Mouse (Mus musculus) embryonic facial prominence, embryonic 14.5 days (tissue): ENCODE measurements around the gene Gm45716. TPM values are rescaled to one million over a fixed set of nuclear protein-coding genes. Genes with fewer than 3 reads are reported as not detected.
"Not testable (repeated sequence)": the region's sequence is repeated elsewhere in the genome, so short reads cannot be mapped to it uniquely, and the experiment has no call there.

ENCODE experiments used
- ATAC-seq: fragments of 200-750 bp; cut with Nextera tagmentation; 2 replicates; pipeline ENCODE4 v1.8.0; 2017; ENCODE audit warnings: low read depth, moderate number of reproducible peaks, moderate TSS enrichment
- DNase-seq: peaks from one replicate; pipeline ENCODE4 v3.0.0-alpha.2; 2015; ENCODE audit warnings: low spot score
- H3K27ac ChIP-seq: fragments of 300-500 bp; sonication (generic); replicated peaks from 2 replicates; pipeline ENCODE4 v1.5.1; 2014; ENCODE audit warnings: low read depth, mild to moderate bottlenecking, low read length, moderate library complexity
- H3K27me3 ChIP-seq: fragments of 300-500 bp; sonication (generic); replicated peaks from 2 replicates; pipeline ENCODE4 v1.6.1; 2014; ENCODE audit warnings: low read length; ENCODE audit not compliant: control insufficient read depth, insufficient read depth
- H3K36me3 ChIP-seq: fragments of 300-500 bp; sonication (generic); 2 replicates; pipeline ENCODE4 v1.6.1; 2014; ENCODE audit warnings: low read length, mixed read lengths; ENCODE audit not compliant: control insufficient read depth, insufficient read depth
- H3K4me1 ChIP-seq: fragments of 300-500 bp; sonication (generic); 2 replicates; pipeline ENCODE4 v1.6.1; 2014; ENCODE audit warnings: antibody characterized with exemption, low read length; ENCODE audit not compliant: control insufficient read depth, insufficient read depth
- H3K4me2 ChIP-seq: fragments of 300-500 bp; sonication (generic); 2 replicates; pipeline ENCODE4 v1.6.1; 2014; ENCODE audit warnings: low read depth, mild to moderate bottlenecking, low read length, moderate library complexity, mixed read lengths
- H3K4me3 ChIP-seq: fragments of 300-500 bp; sonication (generic); 2 replicates; pipeline ENCODE4 v1.5.1; 2014; ENCODE audit warnings: low read depth, mild to moderate bottlenecking, low read length
- H3K9ac ChIP-seq: fragments of 300-500 bp; sonication (generic); 2 replicates; pipeline ENCODE4 v1.6.1; 2014; ENCODE audit warnings: low read depth, mild to moderate bottlenecking, low read length, moderate library complexity, mixed read lengths
- H3K9me3 ChIP-seq: fragments of 300-500 bp; sonication (generic); 2 replicates; pipeline ENCODE4 v1.6.1; 2016; ENCODE audit warnings: low read length; ENCODE audit not compliant: control insufficient read depth
- WGBS: fragments of 180-500 bp; shearing (Covaris S2); extraction: QIAGEN DNeasy Blood & Tissue Kit; methylation state at CpG from one replicate; pipeline ENCODE4 v1.1.7; 2014; 5-methylcytosine and 5-hydroxymethylcytosine counted together
- polyA plus RNA-seq: library from polyadenylated mRNA; unstranded; fragments of >200 nt; fragmentation: Nextera tagmentation; extraction: Ambion mirVana; gene quantifications from 2 replicates; pipeline ENCODE4 v1.2.1, GENCODE M21; 2014

The Gm45716 gene
- polyA plus RNA-seq, 1 experiment from 2014 or later, result 11.5 TPM

- Histone ChIP-seq H3K9me3 (no peaks in the 10 kb centered on the region), H3K27me3 (no peaks in the 10 kb centered on the region), H3K9ac (no peak overlapping the region), H3K4me1 (0 out of 2 replicates have a peak, but pooled peaks cover 5% of the 10 kb centered on the region), H3K36me3 (peaks cover 42% of the 10 kb centered on the region), H3K27ac (no peak overlapping the region), H3K4me2 (no peak overlapping the region), H3K4me3 (no peak overlapping the region)
- ATAC-seq (no peak), DNase-seq (no peak)
- WGBS, result 47% methylated on average over 1 of the region's 1 CpGs
These were observed 86.7 kb downstream of the Gm45716 start for GRCm38 (mm10) chr11:90274187-90274586.

- H3K27me3 ChIP-seq, result no peaks in the 10 kb centered on the region
- H3K4me2 ChIP-seq, result no peak overlapping the region
- H3K9ac ChIP-seq, result no peak overlapping the region
- DNase-seq (no peak), ATAC-seq (no peak)
- 86% methylated on average over 7 of the region's 7 CpGs for WGBS
- H3K4me3 ChIP-seq, result no peak overlapping the region
- no peaks in the 10 kb centered on the region for H3K4me1 ChIP-seq
- H3K36me3 ChIP-seq, result peaks cover 42% of the 10 kb centered on the region
- no peaks in the 10 kb centered on the region for H3K9me3 ChIP-seq
- no peak overlapping the region for H3K27ac ChIP-seq
These were observed 88.2 kb downstream of the Gm45716 start for GRCm38 (mm10) chr11:90275663-90276062.

- Histone ChIP-seq H3K9me3 (no peaks in the 10 kb centered on the region), H3K4me3 (no peak overlapping the region), H3K4me2 (no peak overlapping the region), H3K27ac (no peak overlapping the region), H3K36me3 (peaks cover 42% of the 10 kb centered on the region), H3K27me3 (no peaks in the 10 kb centered on the region), H3K4me1 (no peaks in the 10 kb centered on the region), H3K9ac (no peak overlapping the region)
- no peak for DNase-seq
- ATAC-seq, result no peak
- 84% methylated on average over 8 of the region's 8 CpGs for WGBS
These were observed 88.7 kb downstream of the Gm45716 start for GRCm38 (mm10) chr11:90276150-90276549.

GRCm38 (mm10) chr11:90276561-90276960 lies 89.1 kb downstream of the Gm45716 start:
- Histone ChIP-seq H3K4me2 (no peak overlapping the region), H3K27me3 (no peaks in the 10 kb centered on the region), H3K9ac (no peak overlapping the region), H3K36me3 (peaks cover 42% of the 10 kb centered on the region), H3K9me3 (no peaks in the 10 kb centered on the region), H3K27ac (no peak overlapping the region), H3K4me1 (no peaks in the 10 kb centered on the region), H3K4me3 (no peak overlapping the region)
- DNase-seq (no peak), ATAC-seq (no peak)
- WGBS, result 97% methylated on average over 12 of the region's 12 CpGs

- Histone ChIP-seq H3K9me3 (no peaks in the 10 kb centered on the region), H3K27me3 (no peaks in the 10 kb centered on the region), H3K4me3 (no peak overlapping the region), H3K4me1 (no peaks in the 10 kb centered on the region), H3K9ac (no peak overlapping the region), H3K4me2 (no peak overlapping the region), H3K36me3 (peaks cover 19% of the 10 kb centered on the region), H3K27ac (no peak overlapping the region)
- ATAC-seq, result no peak
- 93% methylated on average over 5 of the region's 5 CpGs for WGBS
- no peak for DNase-seq
These were observed 92.6 kb downstream of the Gm45716 start for GRCm38 (mm10) chr11:90280069-90280468.

GRCm38 (mm10) chr11:90281943-90282342 lies 94.5 kb downstream of the Gm45716 start:
- H3K27ac ChIP-seq, H3K4me2 ChIP-seq, H3K9ac ChIP-seq, H3K27me3 ChIP-seq, DNase-seq, ATAC-seq, H3K4me1 ChIP-seq, H3K36me3 ChIP-seq, H3K9me3 ChIP-seq, H3K4me3 ChIP-seq: not testable (repeated sequence)
- WGBS, result 89% methylated on average over 2 of the region's 2 CpGs

GRCm38 (mm10) chr11:90283159-90283558 lies 95.7 kb downstream of the Gm45716 start:
- Histone ChIP-seq H3K27me3 (no peaks in the 10 kb centered on the region), H3K4me2 (no peak overlapping the region), H3K27ac (no peak overlapping the region), H3K36me3 (no peaks in the 10 kb centered on the region), H3K4me1 (no peaks in the 10 kb centered on the region), H3K4me3 (no peak overlapping the region), H3K9me3 (no peaks in the 10 kb centered on the region), H3K9ac (no peak overlapping the region)
- ATAC-seq, result no peak
- 51% methylated on average over 4 of the region's 4 CpGs for WGBS
- DNase-seq, result no peak

- Histone ChIP-seq H3K4me2 (no peak overlapping the region), H3K36me3 (no peaks in the 10 kb centered on the region), H3K27me3 (no peaks in the 10 kb centered on the region), H3K9me3 (no peaks in the 10 kb centered on the region), H3K9ac (no peak overlapping the region), H3K4me3 (no peak overlapping the region), H3K4me1 (no peaks in the 10 kb centered on the region), H3K27ac (no peak overlapping the region)
- 68% methylated on average over 6 of the region's 6 CpGs for WGBS
- ATAC-seq (no peak), DNase-seq (no peak)
These were observed 96.1 kb downstream of the Gm45716 start for GRCm38 (mm10) chr11:90283601-90284000.

- Histone ChIP-seq H3K9me3 (no peaks in the 10 kb centered on the region), H3K36me3 (no peaks in the 10 kb centered on the region), H3K27me3 (no peaks in the 10 kb centered on the region), H3K4me1 (no peaks in the 10 kb centered on the region), H3K27ac (no peak overlapping the region), H3K4me3 (no peak overlapping the region), H3K9ac (no peak overlapping the region), H3K4me2 (no peak overlapping the region)
- ATAC-seq (no peak), DNase-seq (no peak)
- WGBS, result 66% methylated on average over 2 of the region's 2 CpGs
These were observed 96.6 kb downstream of the Gm45716 start for GRCm38 (mm10) chr11:90284079-90284478.
